Mouse (Mus musculus): ENCODE measurements around the gene Fam133b. TPM values are rescaled to one million over a fixed set of nuclear protein-coding genes. Genes with fewer than 3 reads are reported as not detected.

Gene Fam133b
- polyA plus RNA-seq, 1 experiment from 2014 or later, result 43.1 TPM

DNA sequence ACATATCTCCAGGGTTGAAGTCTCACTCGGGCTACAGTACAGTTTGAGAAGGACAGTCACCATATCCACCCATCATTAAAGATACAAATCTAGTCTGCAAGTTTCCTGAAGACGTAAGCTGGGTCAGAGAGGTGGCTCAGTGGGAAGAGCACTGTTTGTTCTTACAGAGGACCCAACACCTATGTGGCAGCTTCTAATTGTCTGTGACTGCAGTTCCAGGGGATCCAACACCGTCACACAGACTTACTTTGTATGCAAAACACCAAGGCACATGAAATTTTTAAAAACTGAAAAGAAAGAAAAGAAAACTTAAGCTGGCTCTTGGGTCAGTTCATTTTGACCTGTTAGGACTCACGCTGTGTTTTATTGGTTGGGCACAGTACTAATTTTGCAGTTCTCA is 40.3 kb upstream of the Fam133b start:
- WGBS, result 79% methylated on average over 4 of the region's 4 CpGs
- no peak overlapping the region for H3K4me2 ChIP-seq (replicated peaks; ENCODE audit: low read depth, low read length)
- no peak for DNase-seq (ENCODE audit: low spot score)
- H3K36me3 ChIP-seq (ENCODE audit: control insufficient read depth, insufficient read depth, low read length), result no peaks in the 10 kb centered on the region
- no peak overlapping the region for H3K9ac ChIP-seq (ENCODE audit: low read depth, low read length)
- H3K27ac ChIP-seq (ENCODE audit: low read depth, low read length), result no peak overlapping the region
- no peak for ATAC-seq (ENCODE audit: low FRiP score)
- no peaks in the 10 kb centered on the region for H3K9me3 ChIP-seq (ENCODE audit: control insufficient read depth, low read length)
- no peak overlapping the region for H3K4me3 ChIP-seq (ENCODE audit: low read depth, low read length)
- no peaks in the 10 kb centered on the region for H3K4me1 ChIP-seq (replicated peaks; ENCODE audit: control insufficient read depth, insufficient read depth, low read length)
- H3K27me3 ChIP-seq (ENCODE audit: control insufficient read depth, insufficient read depth, low read length), result no peaks in the 10 kb centered on the region

DNA sequence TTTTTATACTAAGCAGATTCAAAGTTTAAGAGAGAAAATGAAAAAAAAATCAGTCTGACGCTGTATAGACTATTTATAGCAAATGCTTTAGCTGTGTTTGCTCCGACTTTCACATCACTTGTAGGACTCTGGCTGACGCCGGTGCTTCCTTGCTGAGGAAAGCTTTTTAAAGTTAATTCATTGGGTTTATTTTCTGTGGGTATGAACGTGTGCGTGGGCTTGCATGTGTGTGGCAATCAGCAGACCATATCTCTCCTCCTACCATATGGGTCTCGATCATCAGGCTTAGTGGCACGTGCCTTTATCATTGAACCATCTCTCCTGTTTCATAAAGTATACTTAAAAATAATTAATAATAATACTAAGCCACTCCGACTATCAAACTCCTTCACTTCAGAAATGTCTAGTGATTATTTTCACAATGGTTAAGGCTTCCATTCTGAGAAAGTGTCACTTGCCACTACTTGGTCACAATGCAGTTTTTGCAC is 39.8 kb upstream of the Fam133b start:
- no peak overlapping the region for H3K4me3 ChIP-seq (ENCODE audit: low read depth, low read length)
- H3K9ac ChIP-seq (ENCODE audit: low read depth, low read length), result no peak overlapping the region
- no peaks in the 10 kb centered on the region for H3K27me3 ChIP-seq (ENCODE audit: control insufficient read depth, insufficient read depth, low read length)
- no peak for ATAC-seq (ENCODE audit: low FRiP score)
- 91% methylated on average over 9 of the region's 9 CpGs for WGBS
- H3K36me3 ChIP-seq (ENCODE audit: control insufficient read depth, insufficient read depth, low read length), result no peaks in the 10 kb centered on the region
- no peaks in the 10 kb centered on the region for H3K4me1 ChIP-seq (replicated peaks; ENCODE audit: control insufficient read depth, insufficient read depth, low read length)
- H3K27ac ChIP-seq (ENCODE audit: low read depth, low read length), result no peak overlapping the region
- no peak for DNase-seq (ENCODE audit: low spot score)
- H3K4me2 ChIP-seq (replicated peaks; ENCODE audit: low read depth, low read length), result no peak overlapping the region
- no peaks in the 10 kb centered on the region for H3K9me3 ChIP-seq (ENCODE audit: control insufficient read depth, low read length)

DNA sequence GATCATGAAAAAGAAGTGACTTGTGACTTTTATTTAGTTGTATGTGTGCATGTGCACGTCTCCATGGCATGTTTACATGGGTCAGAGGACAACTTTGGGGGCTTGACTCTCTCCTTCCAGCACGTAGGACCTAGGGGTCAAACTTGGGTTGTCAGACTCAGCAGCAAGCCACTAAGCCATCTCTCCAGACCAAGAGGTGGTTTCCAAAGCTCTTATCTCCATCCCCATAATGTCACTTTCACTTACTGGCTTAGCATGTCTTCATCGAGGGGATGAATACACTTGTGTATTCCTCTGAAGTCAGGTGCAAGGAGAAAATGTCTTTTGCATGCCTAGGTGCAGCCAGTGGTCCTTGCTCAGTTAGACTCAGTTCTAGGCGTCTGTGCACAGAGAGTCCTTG is 39.2 kb upstream of the Fam133b start:
- ATAC-seq (ENCODE audit: low FRiP score), result no peak
- H3K4me3 ChIP-seq (ENCODE audit: low read depth, low read length), result no peak overlapping the region
- 75% methylated on average over 4 of the region's 4 CpGs for WGBS
- no peak for DNase-seq (ENCODE audit: low spot score)
- H3K36me3 ChIP-seq (ENCODE audit: control insufficient read depth, insufficient read depth, low read length), result no peaks in the 10 kb centered on the region
- H3K9me3 ChIP-seq (ENCODE audit: control insufficient read depth, low read length), result no peaks in the 10 kb centered on the region
- H3K9ac ChIP-seq (ENCODE audit: low read depth, low read length), result no peak overlapping the region
- no peaks in the 10 kb centered on the region for H3K27me3 ChIP-seq (ENCODE audit: control insufficient read depth, insufficient read depth, low read length)
- no peaks in the 10 kb centered on the region for H3K4me1 ChIP-seq (replicated peaks; ENCODE audit: control insufficient read depth, insufficient read depth, low read length)
- no peak overlapping the region for H3K27ac ChIP-seq (ENCODE audit: low read depth, low read length)
- H3K4me2 ChIP-seq (replicated peaks; ENCODE audit: low read depth, low read length), result no peak overlapping the region

DNA sequence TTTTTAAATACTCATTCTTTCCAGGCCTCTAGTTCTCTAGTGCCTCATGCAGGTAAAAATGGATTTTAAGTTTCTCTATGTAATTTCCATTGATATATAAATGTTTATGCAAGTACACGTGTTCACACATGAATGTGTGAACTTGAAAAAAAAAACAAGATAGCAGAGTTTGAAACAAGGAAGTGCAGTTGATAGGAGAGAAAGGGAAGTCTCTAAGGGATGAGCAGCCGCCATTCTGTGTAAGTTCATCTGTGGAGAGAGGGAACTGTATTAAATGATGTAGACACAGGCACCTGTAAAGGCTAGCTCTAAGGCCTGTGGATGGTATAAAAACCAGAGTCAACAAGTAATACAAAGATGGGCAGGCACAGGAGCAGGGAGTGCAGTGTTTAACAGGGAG is 38.1 kb upstream of the Fam133b start:
- 80% methylated on average over 2 of the region's 2 CpGs for WGBS
- no peak overlapping the region for H3K4me2 ChIP-seq (replicated peaks; ENCODE audit: low read depth, low read length)
- H3K36me3 ChIP-seq (ENCODE audit: control insufficient read depth, insufficient read depth, low read length), result no peaks in the 10 kb centered on the region
- H3K4me3 ChIP-seq (ENCODE audit: low read depth, low read length), result no peak overlapping the region
- no peak for ATAC-seq (ENCODE audit: low FRiP score)
- no peak overlapping the region for H3K27ac ChIP-seq (ENCODE audit: low read depth, low read length)
- H3K9ac ChIP-seq (ENCODE audit: low read depth, low read length), result no peak overlapping the region
- DNase-seq (ENCODE audit: low spot score), result no peak
- H3K27me3 ChIP-seq (ENCODE audit: control insufficient read depth, insufficient read depth, low read length), result no peaks in the 10 kb centered on the region
- H3K9me3 ChIP-seq (ENCODE audit: control insufficient read depth, low read length), result no peaks in the 10 kb centered on the region
- no peaks in the 10 kb centered on the region for H3K4me1 ChIP-seq (replicated peaks; ENCODE audit: control insufficient read depth, insufficient read depth, low read length)

GRCm38 (mm10) chr5:3508480-3509381 is 34.9 kb upstream of the Fam133b start:
- WGBS, result 84% methylated on average over 7 of the region's 7 CpGs
- H3K9ac ChIP-seq (ENCODE audit: low read depth, low read length), result no peak overlapping the region
- no peak overlapping the region for H3K27ac ChIP-seq (ENCODE audit: low read depth, low read length)
- H3K36me3 ChIP-seq (ENCODE audit: control insufficient read depth, insufficient read depth, low read length), result no peaks in the 10 kb centered on the region
- no peaks in the 10 kb centered on the region for H3K9me3 ChIP-seq (ENCODE audit: control insufficient read depth, low read length)
- ATAC-seq (ENCODE audit: low FRiP score) (no peak), DNase-seq (ENCODE audit: low spot score) (no peak)
- no peak overlapping the region for H3K4me3 ChIP-seq (ENCODE audit: low read depth, low read length)
- H3K4me2 ChIP-seq (replicated peaks; ENCODE audit: low read depth, low read length), result no peak overlapping the region
- no peaks in the 10 kb centered on the region for H3K4me1 ChIP-seq (replicated peaks; ENCODE audit: control insufficient read depth, insufficient read depth, low read length)
- no peaks in the 10 kb centered on the region for H3K27me3 ChIP-seq (ENCODE audit: control insufficient read depth, insufficient read depth, low read length)

- Histone ChIP-seq H3K4me1 (replicated peaks; ENCODE audit: control insufficient read depth, insufficient read depth, low read length) (no peaks in the 10 kb centered on the region), H3K4me3 (ENCODE audit: low read depth, low read length) (no peak overlapping the region), H3K36me3 (ENCODE audit: control insufficient read depth, insufficient read depth, low read length) (no peaks in the 10 kb centered on the region), H3K27me3 (ENCODE audit: control insufficient read depth, insufficient read depth, low read length) (no peaks in the 10 kb centered on the region), H3K9me3 (ENCODE audit: control insufficient read depth, low read length) (no peaks in the 10 kb centered on the region), H3K9ac (ENCODE audit: low read depth, low read length) (no peak overlapping the region), H3K4me2 (replicated peaks; ENCODE audit: low read depth, low read length) (no peak overlapping the region), H3K27ac (ENCODE audit: low read depth, low read length) (no peak overlapping the region)
- no peak for DNase-seq (ENCODE audit: low spot score)
- 89% methylated on average over 3 of the region's 3 CpGs for WGBS
- ATAC-seq (ENCODE audit: low FRiP score), result no peak
Observed at GRCm38 (mm10) chr5:3509503-3509902, 34.1 kb upstream of the Fam133b start.

DNA sequence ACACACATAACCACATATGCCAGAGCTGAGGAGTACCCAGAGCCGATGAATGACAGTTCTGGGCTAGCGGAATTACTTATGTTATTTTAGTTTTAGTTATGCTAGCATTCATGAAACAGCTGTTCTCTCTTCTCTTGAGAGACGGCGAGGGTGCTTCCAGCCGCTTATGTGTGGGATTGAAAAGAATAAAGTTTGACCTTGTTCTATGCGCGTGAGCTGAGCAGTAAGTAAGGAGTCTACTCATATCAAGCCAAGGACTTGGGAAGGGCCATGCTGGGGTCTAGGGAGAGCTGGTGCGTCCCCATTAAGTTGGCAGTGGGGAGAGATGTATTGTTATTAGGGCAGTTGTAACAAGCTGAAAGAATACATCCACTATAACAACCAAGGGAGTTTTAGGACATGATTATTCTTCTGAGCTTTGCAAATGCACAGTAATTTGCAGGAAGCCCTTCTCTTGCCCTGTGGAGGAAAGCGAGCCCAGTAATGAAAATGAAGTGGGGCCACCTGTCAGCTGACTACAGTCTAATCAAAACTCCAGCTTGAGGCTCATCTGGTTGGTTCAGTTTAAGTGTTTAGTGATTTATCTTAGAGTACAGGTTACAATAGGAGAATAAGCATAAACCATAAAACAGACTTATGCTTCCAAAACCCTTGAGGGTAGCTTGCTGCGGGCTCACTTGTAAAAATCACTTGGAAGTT is 32.4 kb upstream of the Fam133b start:
- Histone ChIP-seq H3K9me3 (ENCODE audit: control insufficient read depth, low read length) (no peaks in the 10 kb centered on the region), H3K4me1 (replicated peaks; ENCODE audit: control insufficient read depth, insufficient read depth, low read length) (no peaks in the 10 kb centered on the region), H3K27me3 (ENCODE audit: control insufficient read depth, insufficient read depth, low read length) (no peaks in the 10 kb centered on the region), H3K4me3 (ENCODE audit: low read depth, low read length) (no peak overlapping the region), H3K27ac (ENCODE audit: low read depth, low read length) (no peak overlapping the region), H3K9ac (ENCODE audit: low read depth, low read length) (no peak overlapping the region), H3K36me3 (ENCODE audit: control insufficient read depth, insufficient read depth, low read length) (no peaks in the 10 kb centered on the region), H3K4me2 (replicated peaks; ENCODE audit: low read depth, low read length) (no peak overlapping the region)
- ATAC-seq (ENCODE audit: low FRiP score), result no peak
- DNase-seq (ENCODE audit: low spot score), result no peak
- 87% methylated on average over 10 of the region's 10 CpGs for WGBS

DNA sequence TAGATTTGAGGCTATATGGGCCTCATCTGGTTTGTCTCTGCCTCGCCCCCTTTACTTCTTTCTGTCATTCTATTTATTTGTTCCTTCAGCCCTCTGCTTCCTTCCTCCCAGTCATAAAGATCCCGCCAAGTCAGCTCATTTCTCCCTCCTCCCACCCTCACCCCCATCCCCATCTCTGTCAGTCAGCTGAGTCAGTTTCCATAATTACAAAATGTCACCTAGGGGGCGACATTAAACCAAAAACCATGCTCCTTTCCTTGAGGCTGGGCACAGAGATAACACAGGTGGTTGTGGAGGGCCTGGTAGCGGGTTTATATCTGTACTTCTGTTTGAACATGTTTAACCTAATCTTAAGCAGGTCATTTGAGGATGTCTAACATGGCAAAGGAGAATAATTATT is 31.0 kb upstream of the Fam133b start:
- Histone ChIP-seq H3K27me3 (ENCODE audit: control insufficient read depth, insufficient read depth, low read length) (no peaks in the 10 kb centered on the region), H3K9me3 (ENCODE audit: control insufficient read depth, low read length) (no peaks in the 10 kb centered on the region), H3K4me1 (replicated peaks; ENCODE audit: control insufficient read depth, insufficient read depth, low read length) (no peaks in the 10 kb centered on the region), H3K4me3 (ENCODE audit: low read depth, low read length) (no peak overlapping the region), H3K36me3 (ENCODE audit: control insufficient read depth, insufficient read depth, low read length) (no peaks in the 10 kb centered on the region), H3K27ac (ENCODE audit: low read depth, low read length) (no peak overlapping the region), H3K9ac (ENCODE audit: low read depth, low read length) (no peak overlapping the region), H3K4me2 (replicated peaks; ENCODE audit: low read depth, low read length) (no peak overlapping the region)
- peak; percentile 33; the same call in 1 of the 2 replicates for ATAC-seq (ENCODE audit: low FRiP score)
- DNase-seq (ENCODE audit: low spot score), result peak; percentile 20
- WGBS, result 55% methylated on average over 4 of the region's 4 CpGs
